Mouse (Mus musculus) megakaryocyte, adult 5-6 weeks (primary cell): ENCODE measurements around the gene Tmem216. TPM values are rescaled to one million over a fixed set of nuclear protein-coding genes. Genes with fewer than 3 reads are reported as not detected.
"Not testable (repeated sequence)": the region's sequence is repeated elsewhere in the genome, so short reads cannot be mapped to it uniquely, and the experiment has no call there.

Source experiments
- ATAC-seq: 2 replicates; pipeline ENCODE4 v1.8.0; 2016; ENCODE audit warnings: mild to moderate bottlenecking, inconsistent platforms; ENCODE audit not compliant: poor library complexity, severe bottlenecking
- total RNA-seq, 2 experiments: library from RNA; stranded (forward) in 1 of 2; stranded (reverse) in 1 of 2; fragments of 153-499, 151-499 nt in 1 of 2; fragments of 221-1000, 200-1000 nt in 1 of 2; gene quantifications; 2 replicates each; pipeline versions ENCODE4 v1.2.3 to v1.2.4; 2015 to 2017

Tmem216 gene
- total RNA-seq, 2 experiments from 2014 or later, result 16.5 to 19.1 TPM

GRCm38 (mm10) chr19:10569627-10570026 lies 13.6 kb upstream of the Tmem216 start:
- ATAC-seq, result no peak

- ATAC-seq, result no peak
Measured at GRCm38 (mm10) chr19:10565217-10565616, 9.2 kb upstream of the Tmem216 start.

- no peak for ATAC-seq
Measured at GRCm38 (mm10) chr19:10564278-10564677, 8.2 kb upstream of the Tmem216 start.

- no peak for ATAC-seq
Measured at GRCm38 (mm10) chr19:10562351-10562750, 6.3 kb upstream of the Tmem216 start.

- no peak for ATAC-seq
Measured at GRCm38 (mm10) chr19:10561558-10562314, 5.7 kb upstream of the Tmem216 start.

GRCm38 (mm10) chr19:10560108-10560507 lies 4.1 kb upstream of the Tmem216 start:
- ATAC-seq, result no peak

GRCm38 (mm10) chr19:10557837-10558375 lies 1.9 kb upstream of the Tmem216 start:
- not testable (repeated sequence) for ATAC-seq

GRCm38 (mm10) chr19:10557430-10557829 lies 1.4 kb upstream of the Tmem216 start:
- ATAC-seq, result no peak

GRCm38 (mm10) chr19:10557001-10557400 lies 963 bp upstream of the Tmem216 start:
- no peak for ATAC-seq

- no peak for ATAC-seq
Measured at GRCm38 (mm10) chr19:10539454-10539853, 16.6 kb downstream of the Tmem216 start.

GRCm38 (mm10) chr19:10530082-10530481 lies 26.0 kb downstream of the Tmem216 start:
- ATAC-seq, result no peak

- 0 out of 2 replicates have a peak, but pooled peaks have one; percentile 31 for ATAC-seq
Measured at GRCm38 (mm10) chr19:10525910-10526309, 30.1 kb downstream of the Tmem216 start, which contains the start of gene Sdhaf2. TSS of gene Sdhaf2 (minus strand) at chr19:10526142.

GRCm38 (mm10) chr19:10525106-10525901 lies 30.7 kb downstream of the Tmem216 start, which contains the start of gene Cpsf7:
TSS of gene Cpsf7 (plus strand) at chr19:10525266.
- ATAC-seq, result peak; percentile 93

- ATAC-seq, result no peak; the same call in 1 of the 2 replicates
Measured at GRCm38 (mm10) chr19:10524784-10525105, 31.3 kb downstream of the Tmem216 start.

- no peak for ATAC-seq
Measured at GRCm38 (mm10) chr19:10523483-10524080, 32.5 kb downstream of the Tmem216 start.

- ATAC-seq, result no peak
Measured at GRCm38 (mm10) chr19:10521926-10522325, 34.1 kb downstream of the Tmem216 start.

- no peak for ATAC-seq
Measured at GRCm38 (mm10) chr19:10520355-10520754, 35.7 kb downstream of the Tmem216 start.

GRCm38 (mm10) chr19:10510759-10511330 lies 45.2 kb downstream of the Tmem216 start:
- ATAC-seq, result peak; percentile 74

- peak; percentile 79 for ATAC-seq
Measured at GRCm38 (mm10) chr19:10502571-10502970, 53.5 kb downstream of the Tmem216 start.

GRCm38 (mm10) chr19:10500581-10500980 lies 55.5 kb downstream of the Tmem216 start:
- ATAC-seq, result no peak
